8 mouse cellular contexts compared by ENCODE assay signal in genomic region chr9:62343192-62343903, GRCm38 (mm10). TPM values are rescaled to one million over a fixed set of nuclear protein-coding genes. Genes with fewer than 3 reads are reported as not detected.
DNase-seq lines count a peak whose midpoint lies in the region; ATAC-seq and TF ChIP-seq lines count a peak whose summit lies in the region.

No protein-coding gene starts in this region.

- peak; percentile 59 for TF ChIP-seq POLR2A in myocyte (IDR thresholded peaks at IDR 0.05; ENCODE audit: insufficient read length, low read depth)

- peak overlapping the region; percentile 99 for H3K27ac ChIP-seq in embryonic facial prominence, embryonic 15.5 days (replicated peaks)
- H3K27ac ChIP-seq in heart, embryonic 12.5 days (ENCODE audit: poor library complexity, severe bottlenecking): peak overlapping the region; percentile 99
- peak overlapping the region; percentile 100 for H3K27ac ChIP-seq in kidney, embryonic 15.5 days
- H3K27ac ChIP-seq in liver, embryonic 12.5 days: peak overlapping the region; percentile 94
- H3K27ac ChIP-seq in stomach, embryonic 15.5 days: peak overlapping the region; percentile 99

- H3K9ac ChIP-seq in embryonic facial prominence, embryonic 15.5 days: peak overlapping the region; percentile 92
- H3K9ac ChIP-seq in heart, embryonic 12.5 days: peak overlapping the region; percentile 100
- H3K9ac ChIP-seq in kidney, embryonic 15.5 days: peak overlapping the region; percentile 97
- H3K9ac ChIP-seq in liver, embryonic 12.5 days: peak overlapping the region; percentile 88
- peak overlapping the region; percentile 90 for H3K9ac ChIP-seq in stomach, embryonic 15.5 days

- peaks cover 39% of the 10 kb centered on the region for H3K4me1 ChIP-seq in embryonic facial prominence, embryonic 15.5 days
- H3K4me1 ChIP-seq in heart, embryonic 12.5 days (replicated peaks): peaks cover 38% of the 10 kb centered on the region
- H3K4me1 ChIP-seq in kidney, embryonic 15.5 days: peaks cover 45% of the 10 kb centered on the region
- peaks cover 60% of the 10 kb centered on the region for H3K4me1 ChIP-seq in liver, embryonic 12.5 days
- peaks cover 20% of the 10 kb centered on the region for H3K4me1 ChIP-seq in stomach, embryonic 15.5 days

- H3K4me2 ChIP-seq in embryonic facial prominence, embryonic 15.5 days (replicated peaks): peak overlapping the region; percentile 73
- peak overlapping the region; percentile 81 for H3K4me2 ChIP-seq in heart, embryonic 12.5 days
- peak overlapping the region; percentile 84 for H3K4me2 ChIP-seq in kidney, embryonic 15.5 days
- peak overlapping the region; percentile 90 for H3K4me2 ChIP-seq in liver, embryonic 12.5 days
- peak overlapping the region; percentile 74 for H3K4me2 ChIP-seq in myocyte (ENCODE audit: low read depth)
- peak overlapping the region; percentile 84 for H3K4me2 ChIP-seq in stomach, embryonic 15.5 days

- ATAC-seq in embryonic facial prominence, embryonic 15.5 days (ENCODE audit: insufficient number of reproducible peaks, low FRiP score, low TSS enrichment, low read depth): peak; percentile 26; the same call in 1 of the 2 replicates
- ATAC-seq in heart, embryonic 12.5 days (ENCODE audit: insufficient number of reproducible peaks, low FRiP score): peak; percentile 49
- peak; percentile 38 for ATAC-seq in kidney, embryonic 15.5 days (replicated peaks; ENCODE audit: low FRiP score)
- peak; percentile 24 for ATAC-seq in liver, embryonic 12.5 days
- ATAC-seq in stomach, embryonic 15.5 days (ENCODE audit: insufficient read depth, low FRiP score, low read depth): peak; percentile 30

- TF ChIP-seq CTCF in C2C12 (IDR thresholded peaks at IDR 0.05; ENCODE audit: control insufficient read depth, insufficient read depth, insufficient read length): no peak

- under 1% methylated on average over 55 of the region's 56 CpGs for WGBS in embryonic facial prominence, embryonic 15.5 days
- WGBS in heart, embryonic 12.5 days: under 1% methylated on average over 55 of the region's 56 CpGs
- WGBS in kidney, embryonic 15.5 days: under 1% methylated on average over 47 of the region's 56 CpGs
- 0% methylated on average over 53 of the region's 56 CpGs for WGBS in liver, embryonic 12.5 days (ENCODE audit: insufficient replicate concordance)
- WGBS in stomach, embryonic 15.5 days: under 1% methylated on average over 56 of the region's 56 CpGs

- H3ac ChIP-seq in C2C12 (ENCODE audit: control insufficient read depth, insufficient read length, low read depth) (peak overlapping the region; percentile 94), myocyte (ENCODE audit: control insufficient read depth, insufficient read length) (peak overlapping the region; percentile 88)

- H3K79me3 ChIP-seq in C2C12 (ENCODE audit: low read depth): peaks cover 58% of the 10 kb centered on the region

- H3K79me2 ChIP-seq in C2C12 (ENCODE audit: control insufficient read depth, insufficient read depth) (peaks cover 80% of the 10 kb centered on the region), myocyte (ENCODE audit: control insufficient read depth, insufficient read depth) (peaks cover 61% of the 10 kb centered on the region)

- H3K27me3 ChIP-seq in C2C12 (ENCODE audit: control insufficient read depth, insufficient read depth, insufficient read length): no peaks in the 10 kb centered on the region
- H3K27me3 ChIP-seq in embryonic facial prominence, embryonic 15.5 days: no peaks in the 10 kb centered on the region
- no peaks in the 10 kb centered on the region for H3K27me3 ChIP-seq in heart, embryonic 12.5 days (replicated peaks)
- H3K27me3 ChIP-seq in kidney, embryonic 15.5 days: no peaks in the 10 kb centered on the region
- H3K27me3 ChIP-seq in liver, embryonic 12.5 days (replicated peaks): no peaks in the 10 kb centered on the region; the same call in 1 of the 2 replicates
- H3K27me3 ChIP-seq in myocyte (ENCODE audit: control insufficient read depth, insufficient read depth, insufficient read length): no peaks in the 10 kb centered on the region
- no peaks in the 10 kb centered on the region for H3K27me3 ChIP-seq in stomach, embryonic 15.5 days (replicated peaks)

- peak; percentile 91 for DNase-seq in adrenal gland, postnatal 14 days

- H3K4me3 ChIP-seq in C2C12 (ENCODE audit: insufficient read depth, poor library complexity, severe bottlenecking): peak overlapping the region; percentile 64
- H3K4me3 ChIP-seq in embryonic facial prominence, embryonic 15.5 days (replicated peaks): peak overlapping the region; percentile 70
- H3K4me3 ChIP-seq in heart, embryonic 12.5 days: peak overlapping the region; percentile 99
- H3K4me3 ChIP-seq in kidney, embryonic 15.5 days (replicated peaks): peak overlapping the region; percentile 85
- H3K4me3 ChIP-seq in liver, embryonic 12.5 days: peak overlapping the region; percentile 87
- peak overlapping the region; percentile 98 for H3K4me3 ChIP-seq in myocyte
- peak overlapping the region; percentile 89 for H3K4me3 ChIP-seq in stomach, embryonic 15.5 days (replicated peaks)

- H3K36me3 ChIP-seq in C2C12 (ENCODE audit: control insufficient read depth, insufficient read depth): peaks cover 6% of the 10 kb centered on the region
- H3K36me3 ChIP-seq in embryonic facial prominence, embryonic 15.5 days: no peaks in the 10 kb centered on the region
- H3K36me3 ChIP-seq in heart, embryonic 12.5 days: 0 out of 2 replicates have a peak, but pooled peaks cover 3% of the 10 kb centered on the region
- no peaks in the 10 kb centered on the region for H3K36me3 ChIP-seq in kidney, embryonic 15.5 days
- H3K36me3 ChIP-seq in liver, embryonic 12.5 days: peaks cover 11% of the 10 kb centered on the region
- H3K36me3 ChIP-seq in myocyte (ENCODE audit: control insufficient read depth, insufficient read depth): no peaks in the 10 kb centered on the region
- no peaks in the 10 kb centered on the region for H3K36me3 ChIP-seq in stomach, embryonic 15.5 days

- H3K9me3 ChIP-seq in embryonic facial prominence, embryonic 15.5 days (replicated peaks): no peaks in the 10 kb centered on the region
- H3K9me3 ChIP-seq in heart, embryonic 12.5 days (replicated peaks): no peaks in the 10 kb centered on the region
- H3K9me3 ChIP-seq in kidney, embryonic 15.5 days (replicated peaks): no peaks in the 10 kb centered on the region
- no peaks in the 10 kb centered on the region for H3K9me3 ChIP-seq in liver, embryonic 12.5 days (replicated peaks)
- no peaks in the 10 kb centered on the region for H3K9me3 ChIP-seq in stomach, embryonic 15.5 days

TF ChIP-seq in C2C12, 6 proteins besides CTCF, POLR2A, EP300 and RAD21:
- no peak for TF ChIP-seq MYOG (IDR thresholded peaks at IDR 0.05; ENCODE audit: control insufficient read depth, extremely low read depth, insufficient read length)
- no peak for TF ChIP-seq CEBPB (IDR thresholded peaks at IDR 0.05; ENCODE audit: low read depth)
- no peak for TF ChIP-seq MAX (IDR thresholded peaks at IDR 0.05)
- no peak for TF ChIP-seq FOSL1 (IDR thresholded peaks at IDR 0.05; ENCODE audit: insufficient read depth, low read length, poor library complexity, severe bottlenecking)
- no peak for TF ChIP-seq MYOD1 (IDR thresholded peaks at IDR 0.05; ENCODE audit: control insufficient read depth, insufficient read length, low read depth)
- TF ChIP-seq USF1 (IDR thresholded peaks at IDR 0.05; ENCODE audit: low read depth): no peak

TF ChIP-seq in myocyte, 11 proteins besides CTCF, POLR2A, EP300 and RAD21:
- TF ChIP-seq MYOD1 (IDR thresholded peaks at IDR 0.05; ENCODE audit: control insufficient read depth in 1 of 3, insufficient read length in 2 of 3, low read depth in 2 of 3) (peak in 2 of 3 experiments; percentile 63 to 71), MYOG (IDR thresholded peaks at IDR 0.05; ENCODE audit: control insufficient read depth in 1 of 3, insufficient read depth in 1 of 3, insufficient read length in 2 of 3, low read depth in 2 of 3) (peak in 2 of 3 experiments; percentile 59 to 74), CEBPB (IDR thresholded peaks at IDR 0.05; ENCODE audit: insufficient read depth, poor library complexity, severe bottlenecking) (no peak), REST (IDR thresholded peaks at IDR 0.05; ENCODE audit: insufficient read depth, insufficient read length) (no peak), SRF (IDR thresholded peaks at IDR 0.05; ENCODE audit: control insufficient read depth, insufficient read length, low read depth) (no peak), MAX (IDR thresholded peaks at IDR 0.05; ENCODE audit: low read depth) (no peak)

RNA-seq across cellular contexts. Expression of gene Anp32a, which starts 2.3 kb away (rescaled TPM):
- polyA plus RNA-seq in C2C12 (2012; fragmentation: generic; extraction: Trizol) (100.0 TPM), myocyte (2012; fragmentation: generic; extraction: Trizol) (83.9 TPM)
- 379 and 408 TPM in 2 replicates for total RNA-seq in adrenal gland, postnatal 14 days (2021)
- polyA plus RNA-seq in embryonic facial prominence, embryonic 15.5 days (2015; fragmentation: Nextera tagmentation; extraction: Ambion mirVana): 185 and 200 TPM in 2 replicates
- 156 and 158 TPM in 2 replicates for polyA plus RNA-seq in heart, embryonic 12.5 days (2016; fragmentation: Nextera tagmentation; extraction: Ambion mirVana)
- polyA plus RNA-seq in kidney, embryonic 15.5 days (2015; fragmentation: Nextera tagmentation; extraction: Ambion mirVana): 217 and 225 TPM in 2 replicates
- 112 and 122 TPM in 2 replicates for polyA plus RNA-seq in liver, embryonic 12.5 days (2016; fragmentation: Nextera tagmentation; extraction: Ambion mirVana)
- 163 and 179 TPM in 2 replicates for polyA plus RNA-seq in stomach, embryonic 15.5 days (2015; fragmentation: Nextera tagmentation; extraction: Ambion mirVana)

Comparison
In these comparisons a context has a peak if more than half of its experiments do, and no peak if none do; other contexts are left out.
1. Peak in every context shown above with its lines: DNase-seq, ATAC-seq, H3K4me3 ChIP-seq and H3K27ac ChIP-seq.